Mouse (Mus musculus) CD8-positive naive resting alpha-beta T cell, adult 2 months (primary cell): ENCODE data around the gene Apoc4.
"Not testable (repeated sequence)": the region's sequence is repeated elsewhere in the genome, so short reads cannot be mapped to it uniquely, and the experiment has no call there.

Experiments used
- DNase-seq, 2 experiments: peaks; one replicate each; pipeline ENCODE4 v3.0.0; 2022; ENCODE audit warnings: low read depth in 2 of 2, low spot score in 2 of 2

The Apoc4 gene

GRCm38 (mm10) chr7:19699827-19700148, 18.5 kb upstream of the Apoc4 start:
- no peak for DNase-seq

DNA sequence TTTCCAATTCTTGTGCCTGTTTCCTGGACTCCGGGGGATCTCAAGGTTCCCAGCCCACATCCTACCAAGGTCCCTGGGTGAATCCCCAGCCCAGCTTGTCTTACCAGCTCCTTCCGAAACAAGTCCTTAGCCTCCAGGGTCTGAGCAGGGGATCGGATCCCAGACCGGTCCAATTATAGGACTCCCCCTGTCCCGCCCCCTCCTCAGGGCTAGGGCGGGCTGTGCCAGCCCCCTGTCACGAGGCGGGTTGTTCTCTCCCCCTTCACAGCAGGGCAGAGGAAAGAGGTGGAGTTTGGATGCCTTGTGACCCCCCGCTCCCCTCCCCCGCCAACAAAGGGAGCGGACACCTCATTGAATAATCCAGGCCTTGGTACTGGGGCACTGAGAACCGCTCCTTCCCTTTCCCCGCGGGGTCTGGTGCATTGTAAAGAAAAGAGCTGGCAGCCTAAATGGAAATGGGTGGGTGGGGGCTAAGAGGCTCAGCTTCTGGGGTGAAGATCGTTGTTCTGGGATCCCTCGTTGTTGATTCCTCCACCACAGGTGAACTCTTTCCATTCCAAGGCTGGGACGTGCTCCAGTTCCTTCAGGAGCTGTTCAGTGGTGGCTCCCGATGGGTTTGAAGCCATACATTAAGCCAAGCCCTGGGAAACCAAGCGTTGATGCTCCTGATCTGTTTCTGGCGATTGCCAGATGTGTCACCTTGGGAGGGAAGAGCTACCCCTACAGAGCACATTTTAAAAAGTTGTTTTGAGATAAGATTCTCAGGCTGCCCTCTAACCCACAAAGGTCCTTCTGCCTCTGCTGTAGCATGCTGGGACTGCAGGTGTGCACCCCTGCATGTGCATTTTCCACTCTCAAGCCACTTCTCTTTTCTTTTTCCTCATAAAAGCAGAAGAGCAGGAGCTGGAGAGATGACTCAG, 17.9 kb upstream of the Apoc4 start, which contains the start of gene Apoe:
Gene Apoe, minus strand, starts transcription at position 282 of the 920 bp plus-strand sequence.
- DNase-seq, result no peak

DNA sequence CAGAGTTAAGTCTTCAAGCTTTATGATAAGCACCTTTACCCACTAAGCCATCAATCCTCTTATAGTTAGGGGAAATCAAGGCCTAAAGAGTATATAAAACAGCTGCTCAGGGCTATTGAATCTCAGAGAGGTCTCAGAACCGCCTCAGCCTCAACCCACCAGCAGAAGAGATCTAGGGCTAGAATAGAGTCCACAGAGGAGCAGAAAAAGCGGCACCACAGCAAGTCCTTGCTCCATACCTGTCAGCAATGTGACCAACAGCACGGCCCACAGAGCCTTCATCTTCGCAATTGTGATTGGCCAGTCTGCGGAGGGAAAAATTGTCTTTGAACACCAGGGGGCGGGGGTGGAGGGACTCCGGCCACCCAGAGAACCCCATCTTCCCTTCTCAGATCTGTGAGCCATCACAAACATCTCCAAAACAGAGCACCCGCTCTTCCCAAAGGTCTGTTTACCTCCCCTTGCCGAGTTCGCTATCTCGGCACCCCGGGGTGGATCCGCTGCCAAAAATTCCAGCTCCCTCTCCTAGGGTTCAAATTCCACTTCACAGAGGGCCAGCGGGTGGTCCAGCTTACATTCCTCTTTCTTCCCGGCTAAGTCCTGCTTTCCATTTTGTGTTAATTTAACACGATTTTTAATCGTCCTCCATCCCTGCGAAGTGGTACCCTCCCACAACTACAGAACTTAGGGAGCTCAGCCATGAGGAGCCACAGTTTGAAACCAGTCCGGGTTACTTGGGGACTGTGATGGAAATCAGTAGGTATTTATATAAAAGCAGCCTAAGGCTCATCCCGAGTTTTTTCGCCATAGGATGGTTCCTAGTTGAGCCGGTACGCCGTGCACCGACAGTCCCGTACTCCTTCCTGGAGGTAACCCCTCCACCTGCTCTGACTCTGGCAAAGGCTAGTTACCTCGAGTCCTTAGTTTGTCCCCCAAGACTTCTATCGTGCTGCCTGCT, 16.9 kb upstream of the Apoc4 start:
- no peak for DNase-seq

- no peak for DNase-seq
Observed at GRCm38 (mm10) chr7:19696336-19696873, 15.1 kb upstream of the Apoc4 start.

DNA sequence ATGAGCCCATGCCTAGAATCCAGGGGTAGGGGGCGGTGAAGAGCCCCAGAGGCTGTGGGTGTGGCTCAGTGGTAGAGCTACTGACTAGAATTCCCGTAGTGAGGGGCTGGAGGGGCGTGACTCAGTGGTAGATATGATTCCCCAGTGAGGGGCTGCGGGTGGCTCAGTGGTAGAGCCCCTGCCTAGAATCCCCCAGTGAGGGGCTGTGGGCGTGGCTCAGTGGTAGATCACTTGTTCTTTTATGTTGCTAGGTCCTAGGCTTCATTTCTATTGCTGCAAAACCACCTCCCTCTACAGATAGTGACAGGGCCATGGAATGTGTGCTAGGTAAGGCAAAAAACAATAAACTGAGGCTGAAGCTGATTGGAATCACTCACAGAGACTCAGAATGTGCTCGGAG, 14.6 kb upstream of the Apoc4 start:
- DNase-seq, result no peak

- DNase-seq, result no peak
Observed at GRCm38 (mm10) chr7:19695213-19695594, 13.9 kb upstream of the Apoc4 start.

DNA sequence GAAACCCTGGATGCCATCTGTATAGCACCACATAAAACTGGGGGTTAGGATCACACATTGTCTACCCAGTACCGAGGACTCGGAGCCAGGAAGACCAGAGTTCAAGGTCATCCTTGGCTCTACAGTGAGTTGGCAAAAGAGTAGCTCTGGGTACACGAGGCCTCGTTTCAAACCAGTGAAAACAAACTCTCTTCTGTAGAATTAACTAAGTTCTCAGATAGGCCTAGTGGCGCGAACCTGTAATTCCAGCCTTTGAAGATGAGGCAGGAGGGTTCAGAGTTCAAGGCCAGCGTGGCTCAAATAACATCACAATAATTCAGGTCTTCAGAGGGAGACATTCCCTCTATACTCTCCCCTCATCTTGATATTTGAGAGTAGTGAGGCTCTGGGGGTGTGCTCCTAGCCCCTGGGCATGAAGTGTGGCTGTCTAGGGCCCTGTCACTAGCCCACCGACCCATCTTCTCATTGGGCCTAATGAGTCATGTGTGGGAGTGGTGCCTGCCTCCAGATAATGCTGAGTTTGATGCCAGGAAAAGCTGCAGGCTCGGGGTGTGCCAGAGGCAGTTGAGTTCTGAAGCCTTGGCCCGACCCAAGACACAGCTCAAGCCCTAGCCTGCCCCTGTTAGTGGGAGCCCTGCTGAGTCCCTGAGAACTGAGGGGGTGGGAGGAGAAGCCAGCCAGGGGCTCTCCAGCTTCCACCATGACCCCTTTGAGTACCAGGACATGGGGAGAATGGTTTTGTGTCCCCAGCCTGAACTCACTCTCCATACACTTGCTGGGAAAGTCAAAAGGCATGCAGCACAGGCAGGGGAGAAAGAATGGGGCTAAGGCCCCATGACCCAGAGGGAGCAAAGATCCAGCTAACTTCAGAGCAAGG, 13.3 kb upstream of the Apoc4 start:
- DNase-seq, result no peak

GRCm38 (mm10) chr7:19693421-19693820, 12.1 kb upstream of the Apoc4 start:
- DNase-seq, result no peak

DNA sequence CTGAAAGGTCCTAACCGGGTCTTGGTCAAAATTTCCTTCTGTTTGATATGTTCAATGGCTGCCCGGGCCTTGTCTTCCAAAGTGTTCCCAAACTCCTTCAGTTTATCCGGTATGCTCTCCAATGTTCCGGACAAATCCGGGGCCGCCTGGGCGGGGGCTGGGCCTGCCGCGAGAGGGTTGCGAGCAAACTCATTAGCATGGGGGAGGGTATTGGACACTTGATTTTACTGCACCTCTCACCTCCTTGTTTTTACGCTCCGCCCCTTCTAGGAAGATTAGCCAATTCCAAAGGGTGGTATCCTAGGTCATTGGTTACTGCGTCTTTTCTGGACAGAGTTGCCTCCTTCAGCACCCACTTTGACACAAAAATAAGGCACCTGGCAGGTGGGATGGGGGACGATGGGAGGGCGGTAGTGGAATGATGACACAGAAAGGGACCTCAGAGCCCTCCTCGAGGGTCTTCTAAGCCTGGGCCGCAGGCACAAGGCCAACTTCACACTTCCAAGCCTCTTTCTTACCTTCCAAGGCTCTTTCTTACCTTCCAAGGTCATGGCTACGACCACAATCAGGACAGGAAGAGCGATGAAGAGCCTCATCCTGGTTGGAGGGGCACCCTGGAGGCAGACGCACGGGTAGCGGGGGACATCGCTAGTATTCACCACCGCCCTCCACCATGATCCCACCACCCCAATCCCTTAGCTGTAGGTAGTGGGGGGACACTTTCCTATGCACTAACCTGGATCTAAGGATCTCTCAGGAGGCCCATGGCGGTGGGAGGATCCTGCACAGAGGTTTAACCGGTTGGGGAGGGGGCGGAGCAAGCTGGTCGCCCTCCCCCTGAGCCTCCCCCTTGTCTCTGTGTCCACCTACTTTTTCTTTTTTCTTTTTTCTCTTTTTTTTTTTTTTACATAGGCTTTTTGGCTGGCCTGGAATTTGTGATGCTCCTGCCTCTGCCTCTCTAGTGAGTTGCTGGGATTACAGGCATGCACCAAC, 10.9 kb upstream of the Apoc4 start, which contains the start of gene Apoc1:
Gene Apoc1, minus strand, starts transcription at position 788 of the 993 bp plus-strand sequence.
- no peak for DNase-seq

DNA sequence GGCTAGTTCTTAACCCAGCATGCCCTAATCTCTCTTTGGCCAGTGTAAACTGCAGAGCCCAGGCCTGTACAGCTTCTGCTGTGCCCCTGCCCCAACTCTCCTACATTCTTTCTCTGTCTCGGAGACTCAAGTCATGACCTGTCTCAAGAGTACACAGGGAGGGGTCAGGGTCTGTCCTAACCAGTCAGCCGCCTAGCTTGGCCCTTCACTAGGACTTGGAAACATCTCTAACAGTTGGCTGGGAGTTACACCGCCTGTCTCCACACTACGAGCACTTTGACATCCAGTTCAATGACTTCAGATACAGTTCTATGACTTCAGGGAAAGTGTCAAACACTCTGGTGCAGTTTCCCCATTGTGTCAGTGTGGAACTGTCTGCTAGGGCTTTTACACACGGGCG, 10.2 kb upstream of the Apoc4 start:
- DNase-seq, result no peak

DNA sequence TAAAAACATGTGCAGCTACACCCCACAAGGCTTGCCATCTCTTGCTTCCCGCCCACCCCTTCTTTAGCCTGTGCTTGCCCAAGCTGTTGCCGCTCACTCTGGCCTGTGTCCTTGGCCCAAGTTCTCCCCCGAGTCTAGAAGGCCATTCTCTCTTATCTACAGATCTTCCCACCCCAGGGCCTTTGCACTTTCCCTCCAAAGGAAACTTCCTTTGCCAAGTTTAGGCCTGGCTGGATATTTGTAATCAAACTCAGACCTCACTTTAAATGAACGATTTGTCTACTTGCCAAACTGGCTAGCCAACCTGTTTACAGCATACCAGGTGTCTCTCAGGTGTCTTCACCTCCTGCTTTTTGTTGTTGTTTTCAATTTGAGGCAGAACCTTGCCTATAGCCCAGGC, 9.6 kb upstream of the Apoc4 start:
- DNase-seq, result no peak

GRCm38 (mm10) chr7:19688611-19689010, 7.3 kb upstream of the Apoc4 start:
- no peak for DNase-seq

- no peak for DNase-seq
Observed at GRCm38 (mm10) chr7:19688101-19688500, 6.8 kb upstream of the Apoc4 start.

GRCm38 (mm10) chr7:19686927-19687583, 5.8 kb upstream of the Apoc4 start:
- not testable (repeated sequence) for DNase-seq

GRCm38 (mm10) chr7:19686521-19686920, 5.2 kb upstream of the Apoc4 start:
- no peak for DNase-seq

GRCm38 (mm10) chr7:19685374-19685773, 4.1 kb upstream of the Apoc4 start:
- no peak for DNase-seq

- DNase-seq, result no peak
Observed at GRCm38 (mm10) chr7:19683771-19684201, 2.5 kb upstream of the Apoc4 start.

DNA sequence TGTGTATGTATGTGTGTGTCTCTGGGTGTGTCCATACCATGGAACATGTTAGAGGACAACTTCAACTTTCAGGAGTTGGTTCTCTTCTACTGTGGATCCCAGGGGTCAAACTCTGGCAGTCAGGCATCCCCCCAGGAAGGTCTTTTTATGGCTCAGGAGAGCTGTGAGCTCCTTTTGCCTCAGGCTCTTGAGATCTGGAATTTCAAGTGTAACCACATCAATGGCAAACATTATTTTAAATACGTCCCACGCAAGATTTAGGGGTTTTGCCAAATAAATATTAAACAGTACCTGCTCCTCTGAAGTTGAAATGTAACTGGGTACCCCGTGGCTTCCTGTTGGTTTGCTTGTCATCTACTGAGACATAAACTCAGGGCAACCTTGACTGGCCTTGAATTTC, 1.7 kb upstream of the Apoc4 start:
- DNase-seq, result no peak

- no peak for DNase-seq
Observed at GRCm38 (mm10) chr7:19680702-19681101, 577 bp downstream of the Apoc4 start.
